Mouse (Mus musculus): ENCODE data around the gene Prkd1. TPM values are rescaled to one million over a fixed set of nuclear protein-coding genes. Genes with fewer than 3 reads are reported as not detected.
A peak's percentile ranks its signal among the peaks of the same experiment; 100 is the strongest.

Gene Prkd1
- total RNA-seq (2015; ENCODE audit: low replicate concordance) (not detected in 2 replicates), total RNA-seq (2017; ENCODE audit: low replicate concordance) (not detected in 2 replicates)

- ATAC-seq (replicated peaks; ENCODE audit: low FRiP score, poor library complexity, severe bottlenecking) = no peak
Observed at GRCm38 (mm10) chr12:50648671-50649541, at the start of gene Prkd1. Gene Prkd1, minus strand, starts transcription at chr12:50649098.

- no peak for ATAC-seq (replicated peaks; ENCODE audit: low FRiP score, poor library complexity, severe bottlenecking)
Observed at GRCm38 (mm10) chr12:50697492-50697891, 48.6 kb upstream of the Prkd1 start.

- no peak for ATAC-seq (replicated peaks; ENCODE audit: low FRiP score, poor library complexity, severe bottlenecking)
Observed at GRCm38 (mm10) chr12:50648176-50648670, 675 bp downstream of the Prkd1 start.

GRCm38 (mm10) chr12:50646857-50647256, 2.0 kb downstream of the Prkd1 start:
- ATAC-seq (replicated peaks; ENCODE audit: low FRiP score, poor library complexity, severe bottlenecking) = no peak

GRCm38 (mm10) chr12:50642671-50643070, 6.2 kb downstream of the Prkd1 start:
- no peak for ATAC-seq (replicated peaks; ENCODE audit: low FRiP score, poor library complexity, severe bottlenecking)

- ATAC-seq (replicated peaks; ENCODE audit: low FRiP score, poor library complexity, severe bottlenecking) = no peak
Observed at GRCm38 (mm10) chr12:50640171-50640570, 8.7 kb downstream of the Prkd1 start.

- ATAC-seq (replicated peaks; ENCODE audit: low FRiP score, poor library complexity, severe bottlenecking) = no peak
Observed at GRCm38 (mm10) chr12:50634436-50634835, 14.5 kb downstream of the Prkd1 start.

GRCm38 (mm10) chr12:50626100-50626499, 22.8 kb downstream of the Prkd1 start:
- ATAC-seq (replicated peaks; ENCODE audit: low FRiP score, poor library complexity, severe bottlenecking) = peak; percentile 64; the same call in 1 of the 2 replicates

- no peak for ATAC-seq (replicated peaks; ENCODE audit: low FRiP score, poor library complexity, severe bottlenecking)
Observed at GRCm38 (mm10) chr12:50624175-50624574, 24.7 kb downstream of the Prkd1 start.

GRCm38 (mm10) chr12:50615852-50616251, 33.0 kb downstream of the Prkd1 start:
- ATAC-seq (replicated peaks; ENCODE audit: low FRiP score, poor library complexity, severe bottlenecking) = no peak

- no peak for ATAC-seq (replicated peaks; ENCODE audit: low FRiP score, poor library complexity, severe bottlenecking)
Observed at GRCm38 (mm10) chr12:50614341-50614740, 34.6 kb downstream of the Prkd1 start.

GRCm38 (mm10) chr12:50606703-50607500, 42.0 kb downstream of the Prkd1 start:
- ATAC-seq (replicated peaks; ENCODE audit: low FRiP score, poor library complexity, severe bottlenecking) = no peak

- ATAC-seq (replicated peaks; ENCODE audit: low FRiP score, poor library complexity, severe bottlenecking) = no peak
Observed at GRCm38 (mm10) chr12:50599370-50599769, 49.5 kb downstream of the Prkd1 start.

GRCm38 (mm10) chr12:50598053-50598988, 50.6 kb downstream of the Prkd1 start:
- no peak for ATAC-seq (replicated peaks; ENCODE audit: low FRiP score, poor library complexity, severe bottlenecking)

- no peak for ATAC-seq (replicated peaks; ENCODE audit: low FRiP score, poor library complexity, severe bottlenecking)
Observed at GRCm38 (mm10) chr12:50597467-50597866, 51.4 kb downstream of the Prkd1 start.

- ATAC-seq (replicated peaks; ENCODE audit: low FRiP score, poor library complexity, severe bottlenecking) = no peak
Observed at GRCm38 (mm10) chr12:50595777-50596176, 53.1 kb downstream of the Prkd1 start.

- ATAC-seq (replicated peaks; ENCODE audit: low FRiP score, poor library complexity, severe bottlenecking) = no peak
Observed at GRCm38 (mm10) chr12:50594506-50594905, 54.4 kb downstream of the Prkd1 start.

- no peak for ATAC-seq (replicated peaks; ENCODE audit: low FRiP score, poor library complexity, severe bottlenecking)
Observed at GRCm38 (mm10) chr12:50593481-50593880, 55.4 kb downstream of the Prkd1 start.

- no peak for ATAC-seq (replicated peaks; ENCODE audit: low FRiP score, poor library complexity, severe bottlenecking)
Observed at GRCm38 (mm10) chr12:50588137-50588761, 60.6 kb downstream of the Prkd1 start.
